Mouse (Mus musculus) forebrain, postnatal 0 days (tissue): ENCODE measurements around the gene Ankrd39. TPM values are rescaled to one million over a fixed set of nuclear protein-coding genes. Genes with fewer than 3 reads are reported as not detected.

Experiments
- ATAC-seq: fragments of 200-750 bp; cut with Nextera tagmentation; 2 replicates; pipeline ENCODE4 v1.8.0; 2017; ENCODE audit warnings: mild to moderate bottlenecking, moderate library complexity
- DNase-seq: peaks from one replicate; pipeline ENCODE4 v3.0.0-alpha.2; 2015
- H3K27ac ChIP-seq: fragments of 300-500 bp; sonication (generic); 2 replicates; pipeline ENCODE4 v1.5.1; 2014; ENCODE audit warnings: low read depth, mild to moderate bottlenecking, antibody characterized with exemption, low read length, moderate library complexity, mixed read lengths
- H3K27me3 ChIP-seq: fragments of 300-500 bp; sonication (generic); 2 replicates; pipeline ENCODE4 v1.6.1; 2014; ENCODE audit warnings: mild to moderate bottlenecking, low read length, mixed read lengths; ENCODE audit not compliant: insufficient read depth
- H3K36me3 ChIP-seq: fragments of 300-500 bp; sonication (generic); 2 replicates; pipeline ENCODE4 v1.6.1; 2014; ENCODE audit warnings: mild to moderate bottlenecking, moderate library complexity; ENCODE audit not compliant: insufficient read depth
- H3K4me1 ChIP-seq: fragments of 300-500 bp; sonication (generic); 2 replicates; pipeline ENCODE4 v1.6.1; 2014; ENCODE audit warnings: antibody characterized with exemption; ENCODE audit not compliant: insufficient read depth
- H3K4me2 ChIP-seq: fragments of 300-500 bp; sonication (generic); 2 replicates; pipeline ENCODE4 v1.6.1; 2014; ENCODE audit warnings: low read depth, mild to moderate bottlenecking, moderate library complexity
- H3K4me3 ChIP-seq: fragments of 300-500 bp; sonication (generic); 2 replicates; pipeline ENCODE4 v1.5.1; 2014; ENCODE audit warnings: low read depth, low read length, mixed read lengths
- H3K9ac ChIP-seq: fragments of 300-500 bp; sonication (generic); 2 replicates; pipeline ENCODE4 v1.6.1; 2014; ENCODE audit warnings: mild to moderate bottlenecking
- H3K9me3 ChIP-seq: fragments of 300-500 bp; sonication (generic); 2 replicates; pipeline ENCODE4 v1.6.1; 2016; ENCODE audit warnings: low read length
- CTCF ChIP-seq: sonication (generic); IDR thresholded peaks from 2 replicates; pipeline ENCODE4 v1.5.1; 2016; ENCODE audit warnings: antibody characterized with exemption, control low read depth, low read depth
- WGBS: fragments of 180-500 bp; shearing (Covaris S2); extraction: QIAGEN DNeasy Blood & Tissue Kit; methylation state at CpG from one replicate; pipeline ENCODE4 v1.1.7; 2014; 5-methylcytosine and 5-hydroxymethylcytosine counted together
- polyA plus RNA-seq: library from polyadenylated mRNA; unstranded; fragments of >200 nt; fragmentation: Nextera tagmentation; extraction: Ambion mirVana; gene quantifications from 2 replicates; pipeline ENCODE4 v1.2.1, GENCODE M21; 2015
- total RNA-seq: library from RNA; depleted of rRNA; stranded (reverse); fragments of >200 nt; gene quantifications from 2 replicates; pipeline ENCODE4 v1.2.3, GENCODE M21; 2014

Ankrd39 gene
- total and polyA plus RNA-seq, 2 experiments from 2014 or later, result 23.6 to 25.5 TPM

GRCm38 (mm10) chr1:36558031-36558993 is 11.1 kb upstream of the Ankrd39 start, which contains the start of gene Sema4c:
Gene Sema4c, minus strand, starts transcription at chr1:36558349.
- Histone ChIP-seq H3K9ac (peak within 1 kb of the TSS; percentile 89), H3K9me3 (no peaks in the 10 kb centered on the region), H3K4me3 (peak within 1 kb of the TSS; percentile 67), H3K27me3 (no peaks in the 10 kb centered on the region), H3K4me2 (peak within 1 kb of the TSS; percentile 96), H3K4me1 (peaks cover 12% of the 10 kb centered on the region), H3K36me3 (peaks cover 20% of the 10 kb centered on the region), H3K27ac (peak within 1 kb of the TSS; percentile 99)
- peak; percentile 50 for ATAC-seq
- DNase-seq, result peak; percentile 84
- TF ChIP-seq CTCF, result no peak
- 3% methylated on average over 68 of the region's 69 CpGs for WGBS

DNA sequence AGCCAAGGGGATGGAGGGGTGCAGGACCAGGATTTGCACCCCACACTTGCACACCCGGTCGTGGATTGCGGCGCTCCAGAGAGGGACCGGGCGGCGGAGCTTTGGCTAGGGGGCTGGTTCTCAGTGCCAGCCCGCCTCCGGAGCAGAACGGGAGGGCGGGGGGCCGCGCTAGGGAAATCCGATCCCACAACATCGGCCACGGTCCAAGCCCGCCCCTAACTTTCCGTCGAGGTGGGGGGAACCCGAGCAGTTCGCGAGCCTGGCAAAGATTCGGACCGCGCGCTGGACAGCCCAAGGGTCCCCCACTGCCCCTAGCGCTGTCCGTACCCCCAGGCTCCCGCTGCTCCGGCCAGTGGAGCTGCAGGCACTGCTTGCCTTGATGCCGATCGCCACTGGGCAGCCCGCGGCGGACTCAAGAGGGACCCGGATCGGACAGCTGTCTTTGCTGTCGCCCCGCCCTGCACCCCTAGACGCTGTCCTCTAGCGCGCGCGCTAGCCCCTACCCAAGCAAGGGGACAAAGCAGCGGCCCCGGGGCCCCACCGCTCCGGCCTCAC is 10.3 kb upstream of the Ankrd39 start:
- peak overlapping the region; percentile 89 for H3K9ac ChIP-seq
- H3K4me3 ChIP-seq, result peak overlapping the region; percentile 67
- no peaks in the 10 kb centered on the region for H3K9me3 ChIP-seq
- peak overlapping the region; percentile 96 for H3K4me2 ChIP-seq
- ATAC-seq, result peak; percentile 70
- peaks cover 28% of the 10 kb centered on the region for H3K36me3 ChIP-seq
- 3% methylated on average over 47 of the region's 48 CpGs for WGBS
- H3K4me1 ChIP-seq, result peaks cover 12% of the 10 kb centered on the region
- TF ChIP-seq CTCF, result no peak
- peak overlapping the region; percentile 99 for H3K27ac ChIP-seq
- DNase-seq, result no peak
- H3K27me3 ChIP-seq, result no peaks in the 10 kb centered on the region

DNA sequence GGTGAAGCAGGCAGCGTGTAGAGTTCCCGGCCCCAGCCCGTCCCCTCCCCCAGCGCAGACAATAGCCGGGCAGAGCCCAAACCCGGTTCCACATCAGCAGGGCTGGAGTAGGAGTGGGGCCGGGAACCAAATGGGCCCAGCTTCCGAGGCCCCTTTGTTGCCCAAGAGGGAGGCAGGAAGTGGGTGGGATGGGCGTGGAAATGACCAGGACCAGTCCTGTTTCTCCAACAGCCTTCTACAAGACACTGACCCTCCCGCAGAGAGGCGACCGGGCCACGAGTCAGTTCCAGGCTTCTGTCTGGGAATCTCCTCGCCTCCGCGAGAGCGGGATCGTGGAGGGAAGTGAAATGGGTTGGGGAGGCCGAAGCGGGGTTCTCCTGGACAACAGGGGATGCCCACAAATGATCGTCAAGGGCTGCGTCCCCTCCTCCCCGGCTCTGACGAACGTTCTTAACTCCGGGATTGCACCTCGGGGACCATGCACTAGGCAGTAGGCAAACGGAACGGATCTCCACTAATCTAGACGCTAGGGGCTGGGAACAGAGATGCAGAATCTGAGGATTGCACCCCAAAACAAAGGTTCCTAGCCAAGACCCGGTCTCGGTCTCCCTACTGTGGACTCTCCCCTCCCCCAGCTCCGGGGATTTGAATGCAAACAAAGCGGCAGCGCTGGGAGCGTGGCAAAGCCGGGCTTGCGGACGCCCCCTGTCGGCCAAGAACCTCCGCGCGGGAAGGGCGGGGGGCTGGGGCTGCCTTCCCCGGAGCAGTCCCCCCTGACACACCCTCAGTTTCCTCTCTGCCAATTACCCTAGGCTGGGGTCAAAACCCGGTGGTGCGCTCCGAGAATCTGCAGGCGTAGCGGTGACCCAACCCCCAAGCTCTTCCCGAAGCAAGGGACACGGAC is 9.6 kb upstream of the Ankrd39 start:
- H3K36me3 ChIP-seq, result peaks cover 35% of the 10 kb centered on the region
- no peaks in the 10 kb centered on the region for H3K27me3 ChIP-seq
- peak; percentile 98 for DNase-seq
- H3K4me1 ChIP-seq, result peaks cover 12% of the 10 kb centered on the region
- ATAC-seq, result peak; percentile 89
- H3K4me2 ChIP-seq, result peak overlapping the region; percentile 96
- peak overlapping the region; percentile 89 for H3K9ac ChIP-seq
- H3K9me3 ChIP-seq, result no peaks in the 10 kb centered on the region
- under 1% methylated on average over 52 of the region's 52 CpGs for WGBS
- peak; percentile 94 for TF ChIP-seq CTCF
- H3K4me3 ChIP-seq, result peak overlapping the region; percentile 67
- peak overlapping the region; percentile 99 for H3K27ac ChIP-seq

GRCm38 (mm10) chr1:36555798-36556395 is 8.7 kb upstream of the Ankrd39 start:
- Histone ChIP-seq H3K4me3 (peak overlapping the region; percentile 67), H3K36me3 (peaks cover 45% of the 10 kb centered on the region), H3K27ac (peak overlapping the region; percentile 99), H3K9ac (peak overlapping the region; percentile 89), H3K4me2 (peak overlapping the region; percentile 96), H3K9me3 (no peaks in the 10 kb centered on the region), H3K4me1 (peaks cover 12% of the 10 kb centered on the region), H3K27me3 (no peaks in the 10 kb centered on the region)
- ATAC-seq (no peak), DNase-seq (peak; percentile 33)
- 4% methylated on average over 8 of the region's 8 CpGs for WGBS
- no peak for TF ChIP-seq CTCF

GRCm38 (mm10) chr1:36554633-36555399 is 7.6 kb upstream of the Ankrd39 start:
- no peak for TF ChIP-seq CTCF
- H3K27ac ChIP-seq, result no peak overlapping the region
- 72% methylated on average over 21 of the region's 21 CpGs for WGBS
- ATAC-seq (no peak), DNase-seq (no peak)
- peaks cover 12% of the 10 kb centered on the region for H3K4me1 ChIP-seq
- peaks cover 55% of the 10 kb centered on the region for H3K36me3 ChIP-seq
- H3K9me3 ChIP-seq, result no peaks in the 10 kb centered on the region
- H3K4me2 ChIP-seq, result peak overlapping the region; percentile 96
- H3K27me3 ChIP-seq, result no peaks in the 10 kb centered on the region
- H3K9ac ChIP-seq, result peak overlapping the region; percentile 89
- peak overlapping the region; percentile 67 for H3K4me3 ChIP-seq
